Mouse (Mus musculus): ENCODE measurements around the gene Depdc1b. TPM values are rescaled to one million over a fixed set of nuclear protein-coding genes. Genes with fewer than 3 reads are reported as not detected.
A peak's percentile ranks its signal among the peaks of the same experiment; 100 is the strongest.

Depdc1b gene
- polyA plus RNA-seq, 1 experiment from 2014 or later = 1.7 TPM

- Histone ChIP-seq H3K4me3 (ENCODE audit: low read length) (no peak overlapping the region), H3K27me3 (replicated peaks; ENCODE audit: control insufficient read depth, insufficient read depth, low read length) (no peaks in the 10 kb centered on the region), H3K27ac (ENCODE audit: low read depth, low read length) (no peak overlapping the region), H3K4me2 (ENCODE audit: low read length) (no peak overlapping the region), H3K4me1 (ENCODE audit: control insufficient read depth, insufficient read depth, low read depth, low read length) (no peaks in the 10 kb centered on the region), H3K9ac (ENCODE audit: low read depth, low read length) (no peak overlapping the region), H3K36me3 (ENCODE audit: control insufficient read depth, insufficient read depth, low read length) (no peaks in the 10 kb centered on the region), H3K9me3 (ENCODE audit: control insufficient read depth, low read length) (no peaks in the 10 kb centered on the region)
- no peak for ATAC-seq
- WGBS = 91% methylated on average over 10 of the region's 10 CpGs
These were observed 23.9 kb downstream of the Depdc1b start for GRCm38 (mm10) chr13:108339907-108340596.

- Histone ChIP-seq H3K27ac (ENCODE audit: low read depth, low read length) (no peak overlapping the region), H3K4me3 (ENCODE audit: low read length) (no peak overlapping the region), H3K4me2 (ENCODE audit: low read length) (no peak overlapping the region), H3K9me3 (ENCODE audit: control insufficient read depth, low read length) (no peaks in the 10 kb centered on the region), H3K4me1 (ENCODE audit: control insufficient read depth, insufficient read depth, low read depth, low read length) (no peaks in the 10 kb centered on the region), H3K36me3 (ENCODE audit: control insufficient read depth, insufficient read depth, low read length) (no peaks in the 10 kb centered on the region), H3K27me3 (replicated peaks; ENCODE audit: control insufficient read depth, insufficient read depth, low read length) (no peaks in the 10 kb centered on the region), H3K9ac (ENCODE audit: low read depth, low read length) (no peak overlapping the region)
- 68% methylated on average over 7 of the region's 7 CpGs for WGBS
- no peak for ATAC-seq
These were observed 25.5 kb downstream of the Depdc1b start for GRCm38 (mm10) chr13:108341585-108341984.

GRCm38 (mm10) chr13:108345756-108346155 lies 29.6 kb downstream of the Depdc1b start:
- H3K4me3 ChIP-seq (ENCODE audit: low read length) = no peak overlapping the region
- 89% methylated on average over 4 of the region's 4 CpGs for WGBS
- no peak overlapping the region for H3K9ac ChIP-seq (ENCODE audit: low read depth, low read length)
- H3K27me3 ChIP-seq (replicated peaks; ENCODE audit: control insufficient read depth, insufficient read depth, low read length) = no peaks in the 10 kb centered on the region
- ATAC-seq = no peak
- H3K4me1 ChIP-seq (ENCODE audit: control insufficient read depth, insufficient read depth, low read depth, low read length) = no peaks in the 10 kb centered on the region
- no peaks in the 10 kb centered on the region for H3K36me3 ChIP-seq (ENCODE audit: control insufficient read depth, insufficient read depth, low read length)
- H3K4me2 ChIP-seq (ENCODE audit: low read length) = no peak overlapping the region
- H3K27ac ChIP-seq (ENCODE audit: low read depth, low read length) = no peak overlapping the region
- no peaks in the 10 kb centered on the region for H3K9me3 ChIP-seq (ENCODE audit: control insufficient read depth, low read length)

DNA sequence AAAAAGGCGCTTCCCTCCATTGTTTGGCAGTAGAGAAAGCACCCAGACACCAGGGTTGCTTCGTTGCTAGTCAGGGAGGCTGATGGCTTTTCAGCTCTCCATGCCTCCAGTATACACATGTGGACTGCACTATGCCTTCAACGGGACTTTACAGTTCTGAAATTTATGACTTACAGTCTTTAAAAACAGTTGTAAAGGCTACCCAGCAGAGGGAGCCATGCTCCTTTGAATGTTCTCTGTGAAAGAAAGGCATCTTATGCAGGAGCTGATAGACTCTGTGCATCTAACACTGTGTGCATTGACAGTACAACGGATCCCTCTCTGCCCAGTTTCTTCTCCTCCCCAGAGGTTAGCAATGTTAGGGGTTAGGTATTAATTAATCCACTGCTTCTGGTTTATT lies 30.9 kb downstream of the Depdc1b start:
- ATAC-seq = peak; percentile 86
- H3K4me2 ChIP-seq (ENCODE audit: low read length) = no peak overlapping the region
- no peak overlapping the region for H3K4me3 ChIP-seq (ENCODE audit: low read length)
- no peaks in the 10 kb centered on the region for H3K36me3 ChIP-seq (ENCODE audit: control insufficient read depth, insufficient read depth, low read length)
- no peak overlapping the region for H3K27ac ChIP-seq (ENCODE audit: low read depth, low read length)
- H3K4me1 ChIP-seq (ENCODE audit: control insufficient read depth, insufficient read depth, low read depth, low read length) = no peaks in the 10 kb centered on the region
- no peaks in the 10 kb centered on the region for H3K9me3 ChIP-seq (ENCODE audit: control insufficient read depth, low read length)
- 45% methylated on average over 4 of the region's 4 CpGs for WGBS
- no peaks in the 10 kb centered on the region for H3K27me3 ChIP-seq (replicated peaks; ENCODE audit: control insufficient read depth, insufficient read depth, low read length)
- H3K9ac ChIP-seq (ENCODE audit: low read depth, low read length) = no peak overlapping the region

DNA sequence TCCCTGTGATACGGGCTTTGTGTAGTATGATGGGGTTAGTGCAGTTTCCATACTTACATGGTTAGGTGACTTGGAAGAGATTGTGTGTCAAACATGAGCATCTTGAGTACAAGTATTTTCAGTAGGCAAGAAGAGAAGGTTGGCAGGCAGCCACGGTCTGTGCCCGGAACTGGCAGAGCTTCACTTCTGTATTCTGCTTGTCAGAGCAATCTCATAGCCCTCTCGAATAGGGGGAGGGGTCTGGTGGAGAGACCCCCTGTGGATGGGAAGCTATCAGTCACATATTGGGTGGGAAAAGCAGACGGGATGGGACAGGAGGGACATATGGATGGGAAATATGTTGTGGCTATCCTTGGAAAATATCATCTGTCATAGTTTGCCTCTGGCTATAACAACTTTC lies 33.5 kb downstream of the Depdc1b start:
- H3K9me3 ChIP-seq (ENCODE audit: control insufficient read depth, low read length) = no peaks in the 10 kb centered on the region
- no peaks in the 10 kb centered on the region for H3K36me3 ChIP-seq (ENCODE audit: control insufficient read depth, insufficient read depth, low read length)
- no peak overlapping the region for H3K9ac ChIP-seq (ENCODE audit: low read depth, low read length)
- H3K4me1 ChIP-seq (ENCODE audit: control insufficient read depth, insufficient read depth, low read depth, low read length) = no peaks in the 10 kb centered on the region
- no peak overlapping the region for H3K4me3 ChIP-seq (ENCODE audit: low read length)
- 48% methylated on average over 5 of the region's 5 CpGs for WGBS
- peak; percentile 62 for ATAC-seq
- no peak overlapping the region for H3K4me2 ChIP-seq (ENCODE audit: low read length)
- no peak overlapping the region for H3K27ac ChIP-seq (ENCODE audit: low read depth, low read length)
- H3K27me3 ChIP-seq (replicated peaks; ENCODE audit: control insufficient read depth, insufficient read depth, low read length) = no peaks in the 10 kb centered on the region

DNA sequence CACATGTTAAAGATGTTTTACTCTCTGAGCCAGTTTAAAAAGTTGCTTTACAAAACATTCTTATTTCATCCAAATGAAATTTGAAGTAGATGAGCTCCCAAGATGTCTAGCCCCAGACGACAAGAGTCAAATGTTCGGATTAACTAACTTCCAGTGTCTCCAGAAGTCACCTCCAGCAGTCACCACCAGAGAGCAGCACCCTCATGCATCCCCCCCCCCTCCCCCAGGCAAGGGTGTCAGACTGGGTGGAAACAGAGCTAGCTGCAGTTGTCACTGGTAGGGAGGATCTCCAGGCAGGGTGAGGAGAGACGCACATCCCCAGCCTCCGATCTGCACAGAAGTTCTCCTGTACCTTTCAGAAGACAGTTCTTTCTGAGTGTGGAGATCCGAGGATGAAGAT lies 37.6 kb downstream of the Depdc1b start:
- 82% methylated on average over 5 of the region's 5 CpGs for WGBS
- Histone ChIP-seq H3K27ac (ENCODE audit: low read depth, low read length) (no peak overlapping the region), H3K4me3 (ENCODE audit: low read length) (no peak overlapping the region), H3K4me1 (ENCODE audit: control insufficient read depth, insufficient read depth, low read depth, low read length) (no peaks in the 10 kb centered on the region), H3K36me3 (ENCODE audit: control insufficient read depth, insufficient read depth, low read length) (no peaks in the 10 kb centered on the region), H3K9ac (ENCODE audit: low read depth, low read length) (no peak overlapping the region), H3K9me3 (ENCODE audit: control insufficient read depth, low read length) (no peaks in the 10 kb centered on the region), H3K4me2 (ENCODE audit: low read length) (no peak overlapping the region), H3K27me3 (replicated peaks; ENCODE audit: control insufficient read depth, insufficient read depth, low read length) (no peaks in the 10 kb centered on the region)
- ATAC-seq = no peak

GRCm38 (mm10) chr13:108354804-108355552 lies 38.8 kb downstream of the Depdc1b start:
- WGBS = 85% methylated on average over 12 of the region's 12 CpGs
- no peaks in the 10 kb centered on the region for H3K4me1 ChIP-seq (ENCODE audit: control insufficient read depth, insufficient read depth, low read depth, low read length)
- H3K9me3 ChIP-seq (ENCODE audit: control insufficient read depth, low read length) = no peaks in the 10 kb centered on the region
- no peaks in the 10 kb centered on the region for H3K36me3 ChIP-seq (ENCODE audit: control insufficient read depth, insufficient read depth, low read length)
- no peaks in the 10 kb centered on the region for H3K27me3 ChIP-seq (replicated peaks; ENCODE audit: control insufficient read depth, insufficient read depth, low read length)
- no peak for ATAC-seq
- H3K4me3 ChIP-seq (ENCODE audit: low read length) = no peak overlapping the region
- H3K9ac ChIP-seq (ENCODE audit: low read depth, low read length) = no peak overlapping the region
- H3K27ac ChIP-seq (ENCODE audit: low read depth, low read length) = no peak overlapping the region
- H3K4me2 ChIP-seq (ENCODE audit: low read length) = no peak overlapping the region

DNA sequence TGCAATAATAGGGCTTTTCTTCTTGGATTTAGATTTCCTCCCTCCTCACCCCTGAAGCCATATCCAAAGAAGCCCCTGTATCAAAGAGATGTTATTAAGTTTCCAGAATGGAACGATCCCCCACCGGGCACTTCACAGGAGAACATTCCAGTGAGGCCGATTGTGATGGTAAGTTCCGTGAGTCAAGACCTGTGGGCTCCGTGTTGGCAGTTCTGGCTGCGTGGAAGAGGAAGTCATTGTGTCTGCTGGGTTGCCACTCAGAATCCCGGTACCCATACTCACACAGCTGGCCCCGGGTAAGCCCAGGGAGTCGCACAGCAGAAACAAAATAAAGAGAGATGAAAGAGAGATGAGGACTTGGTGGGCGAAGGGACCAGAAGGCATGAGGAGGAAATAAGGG lies 41.2 kb downstream of the Depdc1b start:
- H3K4me1 ChIP-seq (ENCODE audit: control insufficient read depth, insufficient read depth, low read depth, low read length) = no peaks in the 10 kb centered on the region
- H3K9me3 ChIP-seq (ENCODE audit: control insufficient read depth, low read length) = no peaks in the 10 kb centered on the region

DNA sequence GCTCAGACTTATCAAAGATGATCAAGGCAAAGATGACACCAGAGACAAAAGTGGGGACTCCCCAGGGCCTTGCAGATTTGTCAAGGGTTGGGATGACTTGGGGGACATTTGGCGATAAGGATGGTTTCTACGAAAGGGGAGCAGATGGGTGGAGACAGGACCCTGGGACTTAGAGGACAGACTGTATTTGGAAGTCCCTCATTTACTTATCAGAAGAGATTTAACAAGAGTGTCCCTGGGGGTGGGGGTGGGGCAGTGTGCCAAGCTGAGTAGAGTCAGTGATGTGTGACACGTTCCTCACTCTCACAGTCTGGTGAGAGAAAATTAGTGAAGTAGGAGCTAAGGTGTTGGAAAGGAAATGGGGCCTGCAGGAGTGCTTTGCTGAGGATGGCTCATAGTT lies 42.1 kb downstream of the Depdc1b start:
- 41% methylated on average over 3 of the region's 3 CpGs for WGBS
- H3K4me2 ChIP-seq (ENCODE audit: low read length) = no peak overlapping the region

More for the DNA sequence above, 41.2 kb downstream of the Depdc1b start:
- H3K27me3 ChIP-seq (replicated peaks; ENCODE audit: control insufficient read depth, insufficient read depth, low read length) = no peaks in the 10 kb centered on the region
- no peak for ATAC-seq
- H3K9ac ChIP-seq (ENCODE audit: low read depth, low read length) = no peak overlapping the region
- H3K36me3 ChIP-seq (ENCODE audit: control insufficient read depth, insufficient read depth, low read length) = no peaks in the 10 kb centered on the region
- WGBS = 44% methylated on average over 10 of the region's 10 CpGs
- no peak overlapping the region for H3K4me3 ChIP-seq (ENCODE audit: low read length)
- H3K4me2 ChIP-seq (ENCODE audit: low read length) = no peak overlapping the region
- H3K27ac ChIP-seq (ENCODE audit: low read depth, low read length) = no peak overlapping the region

More for the DNA sequence above, 42.1 kb downstream of the Depdc1b start:
- H3K27ac ChIP-seq (ENCODE audit: low read depth, low read length) = no peak overlapping the region
- no peaks in the 10 kb centered on the region for H3K9me3 ChIP-seq (ENCODE audit: control insufficient read depth, low read length)
- H3K4me3 ChIP-seq (ENCODE audit: low read length) = no peak overlapping the region
- H3K9ac ChIP-seq (ENCODE audit: low read depth, low read length) = no peak overlapping the region
- no peaks in the 10 kb centered on the region for H3K36me3 ChIP-seq (ENCODE audit: control insufficient read depth, insufficient read depth, low read length)
- ATAC-seq = no peak
- no peaks in the 10 kb centered on the region for H3K4me1 ChIP-seq (ENCODE audit: control insufficient read depth, insufficient read depth, low read depth, low read length)
- H3K27me3 ChIP-seq (replicated peaks; ENCODE audit: control insufficient read depth, insufficient read depth, low read length) = no peaks in the 10 kb centered on the region
